Mouse (Mus musculus): ENCODE results near the gene Meis2. TPM values are rescaled to one million over a fixed set of nuclear protein-coding genes. Genes with fewer than 3 reads are reported as not detected.

Meis2 gene
- polyA plus RNA-seq, 1 experiment from 2014 or later: 1.6 TPM

DNA sequence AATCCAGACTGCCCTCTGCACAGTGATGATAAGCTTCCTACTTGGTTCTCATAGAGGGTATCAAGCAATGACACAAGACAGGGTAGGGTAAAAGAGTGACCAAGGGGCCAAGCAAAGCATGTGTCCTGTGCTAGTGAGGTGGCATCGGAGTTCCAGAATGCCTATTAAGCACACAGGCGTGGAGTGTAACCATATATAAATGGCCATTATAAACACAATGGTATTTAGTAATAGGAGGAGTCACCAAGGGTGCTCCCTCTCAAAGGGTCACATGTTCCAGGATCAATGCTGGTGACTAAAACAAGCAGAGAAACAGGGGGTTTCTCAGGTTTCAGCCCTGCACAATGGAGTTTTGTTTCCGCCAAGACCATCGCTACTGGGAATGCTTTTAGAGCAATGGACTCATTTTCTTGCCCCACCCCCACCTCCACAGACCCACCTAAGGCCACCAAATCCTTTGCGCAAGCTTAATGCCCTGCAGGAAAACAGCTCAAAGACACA, 45.1 kb downstream of the Meis2 start:
- no peak overlapping the region for H3K9ac ChIP-seq (ENCODE audit: low read depth, low read length)
- peak overlapping the region; percentile 23 for H3K27ac ChIP-seq (ENCODE audit: low read length)
- no peaks in the 10 kb centered on the region; the same call in 1 of the 2 replicates for H3K4me1 ChIP-seq (ENCODE audit: control insufficient read depth, low read depth, low read length)
- H3K9me3 ChIP-seq (replicated peaks; ENCODE audit: control insufficient read depth, low read length): no peaks in the 10 kb centered on the region
- H3K4me2 ChIP-seq (ENCODE audit: low read depth, low read length): peak overlapping the region; percentile 10
- 47% methylated on average over 5 of the region's 5 CpGs for WGBS (ENCODE audit: insufficient replicate concordance)
- H3K36me3 ChIP-seq (ENCODE audit: control insufficient read depth, insufficient read depth): no peaks in the 10 kb centered on the region
- no peaks in the 10 kb centered on the region for H3K27me3 ChIP-seq (ENCODE audit: control insufficient read depth, insufficient read depth, low read depth, low read length)
- H3K4me3 ChIP-seq (ENCODE audit: low read depth, low read length): no peak overlapping the region
- ATAC-seq (ENCODE audit: low read depth): peak; percentile 30; the same call in 1 of the 2 replicates

DNA sequence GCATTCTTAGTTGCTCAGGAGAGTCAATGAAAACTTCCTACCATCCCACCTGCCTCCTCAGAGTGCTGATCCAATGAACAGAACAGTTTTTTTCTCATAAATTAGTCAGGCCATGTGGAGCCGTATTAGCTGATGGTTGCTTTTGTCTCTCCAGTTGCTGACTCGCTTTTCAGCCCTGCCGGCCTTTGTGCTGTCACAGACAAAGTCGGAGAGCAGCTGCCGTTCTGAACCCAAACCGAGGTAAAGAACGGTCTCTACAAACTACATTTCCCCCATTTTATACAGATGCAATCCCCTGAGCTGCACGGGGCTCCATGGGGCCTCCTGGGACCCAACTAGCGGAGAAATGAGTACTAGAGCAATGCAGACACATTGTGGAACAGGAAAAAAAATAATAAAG, 45.7 kb downstream of the Meis2 start:
- Histone ChIP-seq H3K36me3 (ENCODE audit: control insufficient read depth, insufficient read depth) (no peaks in the 10 kb centered on the region), H3K4me3 (ENCODE audit: low read depth, low read length) (no peak overlapping the region), H3K9ac (ENCODE audit: low read depth, low read length) (no peak overlapping the region), H3K27ac (ENCODE audit: low read length) (no peak overlapping the region), H3K9me3 (replicated peaks; ENCODE audit: control insufficient read depth, low read length) (no peaks in the 10 kb centered on the region), H3K4me2 (ENCODE audit: low read depth, low read length) (no peak overlapping the region), H3K27me3 (ENCODE audit: control insufficient read depth, insufficient read depth, low read depth, low read length) (no peaks in the 10 kb centered on the region), H3K4me1 (ENCODE audit: control insufficient read depth, low read depth, low read length) (no peaks in the 10 kb centered on the region; the same call in 1 of the 2 replicates)
- WGBS (ENCODE audit: insufficient replicate concordance): 52% methylated on average over 9 of the region's 9 CpGs
- ATAC-seq (ENCODE audit: low read depth): no peak

DNA sequence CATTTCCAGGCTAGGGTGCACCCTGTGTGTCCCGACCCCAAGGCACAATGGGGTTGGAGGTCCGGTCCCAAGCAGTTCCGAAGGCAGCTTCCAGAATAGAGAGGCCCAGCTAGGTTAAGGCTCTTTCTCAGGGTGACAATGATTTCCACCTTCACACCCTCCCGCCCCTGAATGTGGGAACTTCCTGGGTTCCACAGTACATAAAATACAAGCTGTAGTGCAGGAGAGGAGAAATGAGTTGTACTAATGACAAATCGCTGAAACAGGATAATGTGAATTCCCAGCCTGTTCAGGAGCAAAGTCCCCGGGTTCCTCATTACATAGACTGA, 46.2 kb downstream of the Meis2 start:
- ATAC-seq (ENCODE audit: low read depth): no peak
- WGBS (ENCODE audit: insufficient replicate concordance): 63% methylated on average over 6 of the region's 6 CpGs
- Histone ChIP-seq H3K9me3 (replicated peaks; ENCODE audit: control insufficient read depth, low read length) (no peaks in the 10 kb centered on the region), H3K36me3 (ENCODE audit: control insufficient read depth, insufficient read depth) (no peaks in the 10 kb centered on the region), H3K4me2 (ENCODE audit: low read depth, low read length) (no peak overlapping the region), H3K27me3 (ENCODE audit: control insufficient read depth, insufficient read depth, low read depth, low read length) (no peaks in the 10 kb centered on the region), H3K4me1 (ENCODE audit: control insufficient read depth, low read depth, low read length) (no peaks in the 10 kb centered on the region; the same call in 1 of the 2 replicates), H3K27ac (ENCODE audit: low read length) (no peak overlapping the region), H3K4me3 (ENCODE audit: low read depth, low read length) (no peak overlapping the region), H3K9ac (ENCODE audit: low read depth, low read length) (no peak overlapping the region)

DNA sequence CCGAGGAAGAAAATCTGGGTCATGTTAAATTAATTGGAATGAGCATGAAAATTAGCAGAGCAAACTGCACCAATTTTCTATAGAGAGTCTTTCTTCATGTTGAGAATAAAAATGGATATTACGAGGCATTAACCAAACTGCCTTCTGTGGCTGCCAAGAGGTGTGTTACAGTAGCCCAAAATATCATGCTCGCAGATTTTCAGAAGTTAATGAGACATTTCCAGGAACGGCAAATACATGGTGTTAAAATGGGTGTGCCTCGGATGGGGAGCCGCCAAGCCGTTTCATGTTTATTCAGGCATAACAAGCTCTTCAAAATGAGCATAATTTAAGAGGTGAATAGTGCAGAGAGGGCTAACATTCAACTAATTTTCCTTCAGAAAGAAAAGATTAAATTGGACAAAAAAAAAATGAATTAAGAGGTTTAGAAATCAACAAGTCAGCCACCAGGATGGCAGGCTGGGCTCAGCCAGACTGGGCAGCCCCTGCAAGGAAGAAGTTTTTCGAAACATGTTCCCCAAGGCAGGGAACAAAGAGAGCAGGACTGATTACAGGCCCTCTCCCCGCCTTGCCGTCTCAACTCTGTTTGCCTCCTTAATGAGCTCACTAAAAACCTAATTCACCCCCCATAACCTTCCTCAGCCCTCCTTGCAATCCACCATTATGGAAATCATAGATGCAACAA, 46.7 kb downstream of the Meis2 start:
- 60% methylated on average over 10 of the region's 10 CpGs for WGBS (ENCODE audit: insufficient replicate concordance)
- ATAC-seq (ENCODE audit: low read depth): no peak

DNA sequence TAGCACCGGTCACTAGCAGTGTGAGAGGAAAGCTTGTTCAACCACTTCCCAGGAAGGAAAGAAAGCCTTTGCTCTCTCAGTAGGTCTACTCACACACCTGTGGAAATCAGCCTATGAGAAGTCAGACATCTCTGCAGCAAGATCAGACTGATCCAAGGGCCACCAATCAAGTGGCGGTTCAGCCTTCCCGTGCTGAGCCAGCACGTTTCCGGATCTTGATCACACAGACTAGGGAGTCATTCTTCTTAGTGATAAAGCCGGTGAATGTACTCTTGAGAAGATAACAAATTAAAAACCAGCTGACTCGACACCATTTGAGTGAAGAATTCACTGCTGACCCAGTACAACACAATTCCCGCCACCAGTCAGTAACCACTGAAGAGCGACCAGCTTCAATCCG, 50.1 kb downstream of the Meis2 start:
- ATAC-seq (ENCODE audit: low read depth): no peak
- Histone ChIP-seq H3K4me2 (ENCODE audit: low read depth, low read length) (no peak overlapping the region), H3K4me3 (ENCODE audit: low read depth, low read length) (no peak overlapping the region), H3K4me1 (ENCODE audit: control insufficient read depth, low read depth, low read length) (no peaks in the 10 kb centered on the region; the same call in 1 of the 2 replicates), H3K36me3 (ENCODE audit: control insufficient read depth, insufficient read depth) (no peaks in the 10 kb centered on the region), H3K9me3 (replicated peaks; ENCODE audit: control insufficient read depth, low read length) (no peaks in the 10 kb centered on the region), H3K27ac (ENCODE audit: low read length) (no peak overlapping the region), H3K9ac (ENCODE audit: low read depth, low read length) (no peak overlapping the region), H3K27me3 (ENCODE audit: control insufficient read depth, insufficient read depth, low read depth, low read length) (no peaks in the 10 kb centered on the region)
- 67% methylated on average over 10 of the region's 10 CpGs for WGBS (ENCODE audit: insufficient replicate concordance)

More for the DNA sequence above, 46.7 kb downstream of the Meis2 start:
- H3K36me3 ChIP-seq (ENCODE audit: control insufficient read depth, insufficient read depth): no peaks in the 10 kb centered on the region
- H3K27ac ChIP-seq (ENCODE audit: low read length): no peak overlapping the region
- no peak overlapping the region for H3K4me2 ChIP-seq (ENCODE audit: low read depth, low read length)
- H3K9me3 ChIP-seq (replicated peaks; ENCODE audit: control insufficient read depth, low read length): no peaks in the 10 kb centered on the region
- no peaks in the 10 kb centered on the region for H3K27me3 ChIP-seq (ENCODE audit: control insufficient read depth, insufficient read depth, low read depth, low read length)
- no peak overlapping the region for H3K4me3 ChIP-seq (ENCODE audit: low read depth, low read length)
- no peaks in the 10 kb centered on the region; the same call in 1 of the 2 replicates for H3K4me1 ChIP-seq (ENCODE audit: control insufficient read depth, low read depth, low read length)
- no peak overlapping the region for H3K9ac ChIP-seq (ENCODE audit: low read depth, low read length)

DNA sequence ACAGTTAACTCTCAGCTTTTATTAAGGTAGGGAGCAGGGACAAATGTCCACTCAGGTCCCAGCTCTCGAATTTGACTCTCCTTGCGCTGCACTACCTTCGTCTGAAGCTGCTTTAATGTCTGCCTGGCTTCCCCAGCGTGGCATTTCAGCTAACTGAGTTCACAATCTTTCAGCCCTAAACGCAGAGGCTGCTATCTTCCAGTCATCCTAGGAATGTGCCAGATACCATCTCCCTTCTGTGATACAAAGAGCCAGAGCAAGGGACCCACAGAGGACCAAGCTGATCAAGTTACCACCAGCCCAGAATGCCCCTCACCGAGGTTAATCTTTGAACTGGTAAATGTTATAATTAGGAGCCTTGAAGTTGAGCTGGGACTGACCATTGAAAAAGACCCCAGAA, 55.2 kb downstream of the Meis2 start:
- 38% methylated on average over 6 of the region's 6 CpGs for WGBS (ENCODE audit: insufficient replicate concordance)
- H3K4me1 ChIP-seq (ENCODE audit: control insufficient read depth, low read depth, low read length): no peaks in the 10 kb centered on the region
- H3K4me2 ChIP-seq (ENCODE audit: low read depth, low read length): no peak overlapping the region
- no peaks in the 10 kb centered on the region for H3K36me3 ChIP-seq (ENCODE audit: control insufficient read depth, insufficient read depth)
- H3K27ac ChIP-seq (ENCODE audit: low read length): no peak overlapping the region
- ATAC-seq (ENCODE audit: low read depth): no peak
- H3K9ac ChIP-seq (ENCODE audit: low read depth, low read length): no peak overlapping the region
- H3K9me3 ChIP-seq (replicated peaks; ENCODE audit: control insufficient read depth, low read length): no peaks in the 10 kb centered on the region
- no peaks in the 10 kb centered on the region for H3K27me3 ChIP-seq (ENCODE audit: control insufficient read depth, insufficient read depth, low read depth, low read length)
- no peak overlapping the region for H3K4me3 ChIP-seq (ENCODE audit: low read depth, low read length)

DNA sequence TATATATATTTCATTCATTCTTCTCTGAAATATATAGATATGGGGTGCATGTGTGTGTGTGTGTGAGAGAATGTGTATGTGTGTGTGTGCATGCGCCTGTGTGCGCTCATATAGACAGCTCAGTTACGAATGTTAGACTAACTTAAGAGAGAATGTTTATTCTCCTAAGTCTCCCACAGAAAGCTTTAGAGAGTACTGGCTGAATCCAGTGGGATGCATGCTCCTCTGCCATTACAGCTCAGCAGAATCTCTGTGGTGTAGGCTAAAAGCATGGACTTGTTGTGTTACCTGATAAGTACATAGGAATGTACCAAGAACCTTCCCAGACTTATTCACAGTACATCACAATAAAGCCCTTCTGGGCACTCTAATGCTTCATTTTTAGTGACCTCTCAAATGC, 55.6 kb downstream of the Meis2 start:
- Histone ChIP-seq H3K36me3 (ENCODE audit: control insufficient read depth, insufficient read depth) (no peaks in the 10 kb centered on the region), H3K27ac (ENCODE audit: low read length) (no peak overlapping the region), H3K27me3 (ENCODE audit: control insufficient read depth, insufficient read depth, low read depth, low read length) (no peaks in the 10 kb centered on the region), H3K9me3 (replicated peaks; ENCODE audit: control insufficient read depth, low read length) (no peaks in the 10 kb centered on the region), H3K4me1 (ENCODE audit: control insufficient read depth, low read depth, low read length) (no peaks in the 10 kb centered on the region), H3K4me2 (ENCODE audit: low read depth, low read length) (no peak overlapping the region), H3K4me3 (ENCODE audit: low read depth, low read length) (no peak overlapping the region), H3K9ac (ENCODE audit: low read depth, low read length) (no peak overlapping the region)
- WGBS (ENCODE audit: insufficient replicate concordance): 78% methylated on average over 3 of the region's 3 CpGs
- ATAC-seq (ENCODE audit: low read depth): no peak

DNA sequence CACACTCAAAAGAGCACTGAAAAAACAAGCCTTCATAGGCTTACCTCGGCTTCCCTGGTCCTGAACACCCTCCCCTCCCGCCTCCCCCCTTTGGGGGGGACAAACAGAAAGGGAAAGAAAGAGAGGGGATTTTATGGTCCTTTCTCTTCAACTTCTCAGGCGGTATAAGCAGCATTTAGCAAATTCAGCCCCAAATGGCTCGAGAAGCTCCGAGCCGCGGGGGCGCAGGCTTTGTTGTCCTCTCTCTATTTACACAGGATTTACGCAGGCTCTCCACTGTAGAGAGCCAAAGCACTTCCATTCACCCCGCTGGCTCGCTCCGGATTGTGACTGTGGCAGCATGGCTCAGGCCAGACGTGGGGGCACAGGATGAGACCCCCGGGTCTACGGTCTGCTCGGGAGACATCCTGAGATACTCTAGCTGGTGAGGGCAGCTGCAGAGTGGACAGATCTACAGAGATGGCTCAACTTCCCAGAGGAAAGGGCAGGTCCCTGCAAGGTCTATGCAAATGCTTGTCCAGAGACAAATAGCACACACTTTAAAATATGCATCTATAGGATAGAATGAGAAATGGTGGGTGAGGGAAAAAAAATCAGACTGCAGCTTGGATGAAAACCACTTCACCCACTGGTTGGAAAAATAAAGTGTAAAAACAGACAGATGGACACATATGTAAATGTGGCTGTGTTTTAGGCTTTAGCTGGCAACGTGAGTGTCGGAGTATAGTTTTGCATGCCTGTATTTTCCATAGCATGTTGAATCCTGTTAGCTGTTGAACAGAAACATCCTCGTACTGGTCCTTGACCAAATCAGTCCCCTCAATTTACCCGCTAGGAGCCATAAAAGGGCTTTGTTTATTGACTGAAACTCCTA, 56.3 kb downstream of the Meis2 start:
- H3K4me3 ChIP-seq (ENCODE audit: low read depth, low read length): peak overlapping the region; percentile 35
- no peak for ATAC-seq (ENCODE audit: low read depth)
- no peaks in the 10 kb centered on the region for H3K27me3 ChIP-seq (ENCODE audit: control insufficient read depth, insufficient read depth, low read depth, low read length)
- H3K9ac ChIP-seq (ENCODE audit: low read depth, low read length): no peak overlapping the region
- H3K4me1 ChIP-seq (ENCODE audit: control insufficient read depth, low read depth, low read length): no peaks in the 10 kb centered on the region
- H3K4me2 ChIP-seq (ENCODE audit: low read depth, low read length): peak overlapping the region; percentile 42
- no peaks in the 10 kb centered on the region for H3K36me3 ChIP-seq (ENCODE audit: control insufficient read depth, insufficient read depth)
- H3K9me3 ChIP-seq (replicated peaks; ENCODE audit: control insufficient read depth, low read length): no peaks in the 10 kb centered on the region
- no peak overlapping the region for H3K27ac ChIP-seq (ENCODE audit: low read length)
- WGBS (ENCODE audit: insufficient replicate concordance): 25% methylated on average over 20 of the region's 20 CpGs

DNA sequence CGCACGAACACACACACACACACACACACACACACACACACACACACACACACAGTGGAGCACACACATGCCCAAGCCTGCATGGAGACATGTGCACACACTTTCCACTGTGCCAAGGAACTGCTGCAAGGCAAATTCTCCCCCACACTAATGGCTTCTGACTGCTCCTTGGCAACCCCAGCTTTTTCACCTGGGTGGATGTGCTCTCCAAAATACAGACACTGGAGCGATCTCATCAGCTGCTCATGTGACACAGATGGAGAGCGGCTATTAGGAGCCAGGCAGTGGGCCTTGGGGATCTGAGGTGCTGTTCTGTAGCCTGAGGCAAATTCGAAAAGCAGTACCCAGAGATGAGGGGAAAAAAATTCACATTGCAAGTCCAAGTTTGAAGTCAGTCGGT, 63.3 kb downstream of the Meis2 start:
- Histone ChIP-seq H3K27ac (ENCODE audit: low read length) (no peak overlapping the region), H3K4me2 (ENCODE audit: low read depth, low read length) (no peak overlapping the region), H3K4me1 (ENCODE audit: control insufficient read depth, low read depth, low read length) (no peaks in the 10 kb centered on the region), H3K27me3 (ENCODE audit: control insufficient read depth, insufficient read depth, low read depth, low read length) (no peaks in the 10 kb centered on the region), H3K4me3 (ENCODE audit: low read depth, low read length) (no peak overlapping the region), H3K36me3 (ENCODE audit: control insufficient read depth, insufficient read depth) (no peaks in the 10 kb centered on the region), H3K9ac (ENCODE audit: low read depth, low read length) (no peak overlapping the region), H3K9me3 (replicated peaks; ENCODE audit: control insufficient read depth, low read length) (no peaks in the 10 kb centered on the region)
- WGBS (ENCODE audit: insufficient replicate concordance): 57% methylated on average over 6 of the region's 6 CpGs
- no peak for ATAC-seq (ENCODE audit: low read depth)

Measured in liver, embryonic 16.5 days (tissue).